Comparison of ENCODE assay signal across 9 mouse cellular contexts in genomic region chr15:77581681-77582080, GRCm38 (mm10). TPM values are rescaled to one million over a fixed set of nuclear protein-coding genes. Genes with fewer than 3 reads are reported as not detected.
DNase-seq lines count a peak whose midpoint lies in the region; ATAC-seq and TF ChIP-seq lines count a peak whose summit lies in the region.
"Had no signal": no experiment of that assay in that cellular context is flagged by ENCODE, and none has a peak within 500 bp of the region (broad histone marks: within the 10 kb centered on the region; RNA-seq: fewer than 3 reads in every experiment).

No protein-coding gene starts in this region.

- H3K9ac ChIP-seq in midbrain, embryonic 14.5 days (replicated peaks; ENCODE audit: low read length): no peak overlapping the region
- no peak overlapping the region for H3K9ac ChIP-seq in midbrain, embryonic 16.5 days (ENCODE audit: low read depth, low read length)
- no peak overlapping the region for H3K9ac ChIP-seq in heart, embryonic 11.5 days (ENCODE audit: low read depth, low read length)

- H3K27me3 ChIP-seq in midbrain, embryonic 14.5 days (ENCODE audit: control insufficient read depth, insufficient read depth, low read length): no peaks in the 10 kb centered on the region
- no peaks in the 10 kb centered on the region for H3K27me3 ChIP-seq in midbrain, embryonic 16.5 days (ENCODE audit: control insufficient read depth, insufficient read depth, low read depth, low read length)
- no peaks in the 10 kb centered on the region for H3K27me3 ChIP-seq in heart, embryonic 11.5 days (ENCODE audit: control insufficient read depth, insufficient read depth, low read length)

- H3K4me1 ChIP-seq in midbrain, embryonic 14.5 days (ENCODE audit: control insufficient read depth, insufficient read depth, low read length): no peaks in the 10 kb centered on the region
- no peaks in the 10 kb centered on the region for H3K4me1 ChIP-seq in midbrain, embryonic 16.5 days (ENCODE audit: control insufficient read depth, insufficient read depth, low read length)
- no peaks in the 10 kb centered on the region for H3K4me1 ChIP-seq in heart, embryonic 11.5 days (ENCODE audit: control insufficient read depth, insufficient read depth, low read length)

- H3K4me3 ChIP-seq in midbrain, embryonic 14.5 days (replicated peaks; ENCODE audit: low read depth, low read length): no peak overlapping the region
- no peak overlapping the region for H3K4me3 ChIP-seq in midbrain, embryonic 16.5 days (ENCODE audit: low read depth, low read length)
- no peak overlapping the region for H3K4me3 ChIP-seq in heart, embryonic 11.5 days (ENCODE audit: low read depth, low read length)
- no peak overlapping the region for H3K4me3 ChIP-seq in layer of hippocampus, adult 2 months
- H3K4me3 ChIP-seq: erythroblast, embryonic 14.5 days had no signal

- H3K36me3 ChIP-seq in midbrain, embryonic 14.5 days (ENCODE audit: control insufficient read depth, insufficient read depth, low read length): no peaks in the 10 kb centered on the region
- no peaks in the 10 kb centered on the region for H3K36me3 ChIP-seq in midbrain, embryonic 16.5 days (ENCODE audit: control insufficient read depth, insufficient read depth, low read length)
- no peaks in the 10 kb centered on the region for H3K36me3 ChIP-seq in heart, embryonic 11.5 days (ENCODE audit: control insufficient read depth, insufficient read depth, low read length)

- TF ChIP-seq CTCF in layer of hippocampus, adult 2 months (conservative IDR thresholded peaks at IDR 0.05): no peak

- peak; percentile 18 for DNase-seq in midbrain, embryonic 14.5 days
- peak; percentile 26 to 34 for DNase-seq in layer of hippocampus, adult 2 months (ENCODE audit: low spot score in 2 of 2)
- peak; percentile 2 to 3 for DNase-seq in right cerebral cortex, postnatal 36 days (ENCODE audit: low spot score in 2 of 2)
- no peak for DNase-seq in embryo, embryonic 10 days (ENCODE audit: low spot score)
- DNase-seq in cerebellum, postnatal 4 days (ENCODE audit: low spot score in 2 of 2): no peak
- no peak for DNase-seq in thymus, postnatal 10 days (ENCODE audit: low spot score in 2 of 2)

- no peak for ATAC-seq in midbrain, embryonic 14.5 days (ENCODE audit: low FRiP score, low TSS enrichment)
- ATAC-seq in midbrain, embryonic 16.5 days: no peak
- peak; percentile 55; the same call in 1 of the 2 replicates for ATAC-seq in heart, embryonic 11.5 days (replicated peaks; ENCODE audit: insufficient number of reproducible peaks, low FRiP score, low TSS enrichment)

- no peaks in the 10 kb centered on the region for H3K9me3 ChIP-seq in midbrain, embryonic 14.5 days (ENCODE audit: control insufficient read depth, low read length)
- peaks cover 7% of the 10 kb centered on the region; the same call in 1 of the 2 replicates for H3K9me3 ChIP-seq in midbrain, embryonic 16.5 days (replicated peaks; ENCODE audit: control insufficient read depth, low read length, poor library complexity, severe bottlenecking)
- H3K9me3 ChIP-seq in heart, embryonic 11.5 days (replicated peaks; ENCODE audit: control insufficient read depth, low read length): peaks cover 9% of the 10 kb centered on the region

- no peak overlapping the region for H3K27ac ChIP-seq in midbrain, embryonic 14.5 days (replicated peaks; ENCODE audit: low read depth, low read length)
- H3K27ac ChIP-seq in midbrain, embryonic 16.5 days (ENCODE audit: low read length): no peak overlapping the region
- 0 out of 2 replicates have a peak overlapping the region, but pooled peaks have one; percentile 36 for H3K27ac ChIP-seq in heart, embryonic 11.5 days (ENCODE audit: low read depth, low read length)
- peak overlapping the region; percentile 71; the same call in 1 of the 2 replicates for H3K27ac ChIP-seq in layer of hippocampus, adult 2 months

- H3K4me2 ChIP-seq in midbrain, embryonic 14.5 days (ENCODE audit: low read length): no peak overlapping the region
- H3K4me2 ChIP-seq in midbrain, embryonic 16.5 days (ENCODE audit: low read length): no peak overlapping the region
- H3K4me2 ChIP-seq in heart, embryonic 11.5 days: no peak overlapping the region

- WGBS in midbrain, embryonic 14.5 days: 36% methylated on average over 1 of the region's 1 CpGs
- 35% methylated on average over 1 of the region's 1 CpGs for WGBS in midbrain, embryonic 16.5 days
- 52% methylated on average over 1 of the region's 1 CpGs for WGBS in heart, embryonic 11.5 days (ENCODE audit: insufficient replicate concordance)

RNA-seq across cellular contexts. Expression of gene Apol10b, which starts 14.2 kb away (rescaled TPM):
- 0.20 TPM in 1 of 2 replicates, not detected in the other for polyA plus RNA-seq in midbrain, embryonic 14.5 days (2014; fragmentation: Nextera tagmentation; extraction: Ambion mirVana)
- polyA plus RNA-seq in midbrain, embryonic 16.5 days (2015; fragmentation: Nextera tagmentation; extraction: Ambion mirVana): 0.10 TPM in 1 of 2 replicates, not detected in the other
- polyA plus RNA-seq in heart, embryonic 11.5 days (2014; fragmentation: Nextera tagmentation; extraction: Ambion mirVana): not detected in 2 replicates
- total RNA-seq in layer of hippocampus, adult 2 months (2021): not detected
- polyA plus RNA-seq: erythroblast, embryonic 14.5 days had no signal

RNA-seq across cellular contexts. Expression of gene Gm36245, which starts 17.4 kb away (rescaled TPM):
- polyA plus RNA-seq in midbrain, embryonic 14.5 days (2014; fragmentation: Nextera tagmentation; extraction: Ambion mirVana): not detected in 2 replicates
- not detected in 2 replicates for polyA plus RNA-seq in midbrain, embryonic 16.5 days (2015; fragmentation: Nextera tagmentation; extraction: Ambion mirVana)
- polyA plus RNA-seq in heart, embryonic 11.5 days (2014; fragmentation: Nextera tagmentation; extraction: Ambion mirVana): not detected in 2 replicates
- total RNA-seq in layer of hippocampus, adult 2 months (2021): not detected
- polyA plus RNA-seq: erythroblast, embryonic 14.5 days had no signal

RNA-seq across cellular contexts. Expression of gene 1700025B11Rik, which starts 20.0 kb away (rescaled TPM):
- not detected in 2 replicates for polyA plus RNA-seq in midbrain, embryonic 14.5 days (2014; fragmentation: Nextera tagmentation; extraction: Ambion mirVana)
- polyA plus RNA-seq in midbrain, embryonic 16.5 days (2015; fragmentation: Nextera tagmentation; extraction: Ambion mirVana): not detected in 2 replicates
- polyA plus RNA-seq in heart, embryonic 11.5 days (2014; fragmentation: Nextera tagmentation; extraction: Ambion mirVana): not detected in 2 replicates
- total RNA-seq in layer of hippocampus, adult 2 months (2021): not detected
- polyA plus RNA-seq: erythroblast, embryonic 14.5 days had no signal

RNA-seq across cellular contexts. Expression of gene Apol7c, which starts 48.6 kb away (rescaled TPM):
- polyA plus RNA-seq in midbrain, embryonic 14.5 days (2014; fragmentation: Nextera tagmentation; extraction: Ambion mirVana): not detected in 2 replicates
- not detected in 2 replicates for polyA plus RNA-seq in midbrain, embryonic 16.5 days (2015; fragmentation: Nextera tagmentation; extraction: Ambion mirVana)
- not detected in 2 replicates for polyA plus RNA-seq in heart, embryonic 11.5 days (2014; fragmentation: Nextera tagmentation; extraction: Ambion mirVana)
- not detected for total RNA-seq in layer of hippocampus, adult 2 months (2021)
- polyA plus RNA-seq: erythroblast, embryonic 14.5 days had no signal

Comparison
In these comparisons a context has a peak if more than half of its experiments do, and no peak if none do; other contexts are left out.
1. DNase-seq: peak in midbrain, embryonic 14.5 days (single experiment), layer of hippocampus, adult 2 months (2 of 2) and right cerebral cortex, postnatal 36 days (2 of 2); none in embryo, embryonic 10 days (single experiment), cerebellum, postnatal 4 days (0 of 2) and thymus, postnatal 10 days (0 of 2).
2. H3K27ac ChIP-seq: peak in heart, embryonic 11.5 days (single experiment) and layer of hippocampus, adult 2 months (single experiment); none in midbrain, embryonic 14.5 days (single experiment) and midbrain, embryonic 16.5 days (single experiment).